29 mouse cellular contexts compared by ENCODE assay signal in genomic region chr3:86698947-86699346, GRCm38 (mm10).
DNase-seq lines count a peak whose midpoint lies in the region; ATAC-seq and TF ChIP-seq lines count a peak whose summit lies in the region.
"Had no signal": no experiment of that assay in that cellular context is flagged by ENCODE, and none has a peak within 500 bp of the region (broad histone marks: within the 10 kb centered on the region; RNA-seq: fewer than 3 reads in every experiment).

No protein-coding gene starts in this region.

- peak; percentile 52 for DNase-seq in embryonic facial prominence, embryonic 14.5 days (ENCODE audit: low spot score)
- DNase-seq in embryonic facial prominence, embryonic 10.5 days (ENCODE audit: low spot score), result no peak
- peak; percentile 79 for DNase-seq in lung, embryonic 14.5 days
- DNase-seq in lung, postnatal 4 days, result no peak
- no peak for DNase-seq in lung, adult 2 months
- no peak for DNase-seq in right cerebral cortex, postnatal 25 days
- DNase-seq: adrenal gland, adult 8-10 months; adrenal gland, postnatal 14 days; adrenal gland, postnatal 36 days; B cell, adult 2 months; cerebellum, adult 11-12 months; cerebellum, adult 2 months; cerebellum, adult 9-10 months; cerebellum, postnatal 10 days; cerebellum, postnatal 25 days; embryo, embryonic 11 days had no signal

- no peaks in the 10 kb centered on the region for H3K27me3 ChIP-seq in embryonic facial prominence, embryonic 14.5 days (replicated peaks; ENCODE audit: control insufficient read depth, insufficient read depth, low read length)
- H3K27me3 ChIP-seq in embryonic facial prominence, embryonic 10.5 days (replicated peaks; ENCODE audit: low read depth, poor library complexity, severe bottlenecking), result peaks cover 43% of the 10 kb centered on the region
- H3K27me3 ChIP-seq in lung, embryonic 14.5 days (ENCODE audit: insufficient read depth, low read length), result no peaks in the 10 kb centered on the region
- H3K27me3 ChIP-seq in lung, embryonic 16.5 days (ENCODE audit: control insufficient read depth, insufficient read depth, low read depth, low read length), result no peaks in the 10 kb centered on the region
- H3K27me3 ChIP-seq: CH12.LX; embryonic facial prominence, embryonic 12.5 days; embryonic facial prominence, embryonic 15.5 days; Patski had no signal

- no peak for TF ChIP-seq POLR2A in lung, adult 2 months (IDR thresholded peaks at IDR 0.05; ENCODE audit: borderline replicate concordance, extremely low read depth, low read depth, low read length)

- 66% methylated on average over 2 of the region's 2 CpGs for WGBS in embryonic facial prominence, embryonic 14.5 days
- 82% methylated on average over 2 of the region's 2 CpGs for whole genome bisulfite sequencing in embryonic facial prominence, embryonic 10.5 days
- WGBS in lung, embryonic 14.5 days, result 28% methylated on average over 2 of the region's 2 CpGs
- 42% methylated on average over 2 of the region's 2 CpGs for WGBS in lung, embryonic 16.5 days
- WGBS in lung, adult 2 months, result 52% methylated on average over 2 of the region's 2 CpGs

- H3K4me2 ChIP-seq in embryonic facial prominence, embryonic 14.5 days (ENCODE audit: low read depth, low read length), result no peak overlapping the region
- H3K4me2 ChIP-seq in lung, embryonic 14.5 days, result no peak overlapping the region
- H3K4me2 ChIP-seq in lung, embryonic 16.5 days (ENCODE audit: low read depth, low read length), result no peak overlapping the region
- H3K4me2 ChIP-seq: embryonic facial prominence, embryonic 12.5 days; embryonic facial prominence, embryonic 15.5 days; forebrain, embryonic 12.5 days had no signal

- no peak overlapping the region for H3K27ac ChIP-seq in embryonic facial prominence, embryonic 14.5 days (replicated peaks; ENCODE audit: low read depth, low read length)
- no peak overlapping the region for H3K27ac ChIP-seq in embryonic facial prominence, embryonic 10.5 days (replicated peaks)
- H3K27ac ChIP-seq in lung, embryonic 14.5 days (ENCODE audit: low read depth), result no peak overlapping the region
- no peak overlapping the region for H3K27ac ChIP-seq in lung, embryonic 16.5 days (ENCODE audit: low read length)
- H3K27ac ChIP-seq: embryonic facial prominence, embryonic 15.5 days; forebrain, embryonic 10.5 days; forebrain, embryonic 12.5 days had no signal

- ATAC-seq in embryonic facial prominence, embryonic 14.5 days (ENCODE audit: low read depth), result no peak
- ATAC-seq in lung, embryonic 14.5 days (ENCODE audit: insufficient read depth), result peak; percentile 70; the same call in 1 of the 2 replicates
- 0 out of 2 replicates have a peak, but pooled peaks have one; percentile 36 for ATAC-seq in lung, embryonic 16.5 days (ENCODE audit: low read depth)
- ATAC-seq: activated CD4-positive, CD25-positive, alpha-beta regulatory T cell, adult 4 months; CD4-positive, CD25-positive, alpha-beta regulatory T cell, adult 4 months; forebrain, embryonic 14.5 days; forebrain, embryonic 16.5 days; Patski had no signal

- no peaks in the 10 kb centered on the region for H3K36me3 ChIP-seq in embryonic facial prominence, embryonic 14.5 days (ENCODE audit: control insufficient read depth, insufficient read depth, low read length)
- H3K36me3 ChIP-seq in embryonic facial prominence, embryonic 10.5 days (replicated peaks), result no peaks in the 10 kb centered on the region
- H3K36me3 ChIP-seq in lung, embryonic 14.5 days (ENCODE audit: insufficient read depth), result no peaks in the 10 kb centered on the region
- H3K36me3 ChIP-seq in lung, embryonic 16.5 days (ENCODE audit: control insufficient read depth, insufficient read depth, low read length), result no peaks in the 10 kb centered on the region
- H3K36me3 ChIP-seq: embryonic facial prominence, embryonic 12.5 days; embryonic facial prominence, embryonic 15.5 days; forebrain, embryonic 10.5 days; forebrain, embryonic 12.5 days; G1E had no signal

- no peak overlapping the region for H3K4me3 ChIP-seq in embryonic facial prominence, embryonic 14.5 days (ENCODE audit: low read depth, low read length)
- no peak overlapping the region for H3K4me3 ChIP-seq in embryonic facial prominence, embryonic 10.5 days
- H3K4me3 ChIP-seq in lung, embryonic 14.5 days (ENCODE audit: low read depth, low read length), result no peak overlapping the region
- H3K4me3 ChIP-seq in lung, embryonic 16.5 days (ENCODE audit: low read length), result no peak overlapping the region
- no peak overlapping the region for H3K4me3 ChIP-seq in lung, adult 2 months (replicated peaks; ENCODE audit: extremely low read depth, low read depth, low read length)
- H3K4me3 ChIP-seq: embryonic facial prominence, embryonic 12.5 days; embryonic facial prominence, embryonic 15.5 days; erythroblast, embryonic 14.5 days; forebrain, embryonic 10.5 days; forebrain, embryonic 12.5 days had no signal

- no peak for TF ChIP-seq CTCF in lung, embryonic 14.5 days (IDR thresholded peaks at IDR 0.05; ENCODE audit: low read depth)
- no peak for TF ChIP-seq CTCF in lung, adult 2 months (IDR thresholded peaks at IDR 0.05; ENCODE audit: insufficient read depth, low read length)

- H3K9ac ChIP-seq in embryonic facial prominence, embryonic 14.5 days (ENCODE audit: low read depth, low read length), result no peak overlapping the region
- no peak overlapping the region for H3K9ac ChIP-seq in lung, embryonic 14.5 days
- H3K9ac ChIP-seq in lung, embryonic 16.5 days (ENCODE audit: low read length), result no peak overlapping the region
- H3K9ac ChIP-seq: embryonic facial prominence, embryonic 12.5 days; embryonic facial prominence, embryonic 15.5 days; forebrain, embryonic 12.5 days had no signal

- 0 out of 2 replicates have a peak, but pooled peaks cover 7% of the 10 kb centered on the region for H3K4me1 ChIP-seq in embryonic facial prominence, embryonic 14.5 days (ENCODE audit: control insufficient read depth, insufficient read depth, low read length)
- H3K4me1 ChIP-seq in embryonic facial prominence, embryonic 10.5 days, result peaks cover 45% of the 10 kb centered on the region
- peaks cover 2% of the 10 kb centered on the region; the same call in 1 of the 2 replicates for H3K4me1 ChIP-seq in lung, embryonic 14.5 days (ENCODE audit: insufficient read depth)
- no peaks in the 10 kb centered on the region; the same call in 1 of the 2 replicates for H3K4me1 ChIP-seq in lung, embryonic 16.5 days (replicated peaks; ENCODE audit: control insufficient read depth, insufficient read depth, low read length)
- H3K4me1 ChIP-seq in lung, adult 2 months (ENCODE audit: control insufficient read depth, insufficient read depth, low read length), result no peaks in the 10 kb centered on the region
- H3K4me1 ChIP-seq: embryonic facial prominence, embryonic 15.5 days had no signal

- no peaks in the 10 kb centered on the region for H3K9me3 ChIP-seq in embryonic facial prominence, embryonic 14.5 days (ENCODE audit: control insufficient read depth, low read length)
- H3K9me3 ChIP-seq in embryonic facial prominence, embryonic 10.5 days, result no peaks in the 10 kb centered on the region
- no peaks in the 10 kb centered on the region for H3K9me3 ChIP-seq in lung, embryonic 14.5 days (ENCODE audit: low read depth, low read length)
- H3K9me3 ChIP-seq in lung, embryonic 16.5 days (ENCODE audit: control insufficient read depth, low read length), result no peaks in the 10 kb centered on the region
- H3K9me3 ChIP-seq: embryonic facial prominence, embryonic 12.5 days; embryonic facial prominence, embryonic 15.5 days; forebrain, embryonic 10.5 days; forebrain, embryonic 12.5 days; G1E had no signal

Comparison
In these comparisons a context has a peak if more than half of its experiments do, and no peak if none do; other contexts are left out.
1. DNase-seq: peak in embryonic facial prominence, embryonic 14.5 days (single experiment) and lung, embryonic 14.5 days (single experiment); none in embryonic facial prominence, embryonic 10.5 days (single experiment), lung, postnatal 4 days (0 of 2), lung, adult 2 months (single experiment) and right cerebral cortex, postnatal 25 days (single experiment).